Mouse (Mus musculus) adrenal gland (tissue): ENCODE results near the gene Samd14.
"Not testable (repeated sequence)": the region's sequence is repeated elsewhere in the genome, so short reads cannot be mapped to it uniquely, and the experiment has no call there.

Experiments
- intact Hi-C: fragments of 180-260 bp; cut with DNase I; formaldehyde crosslinking; loops from one replicate; pipeline ENCODE4 v1.15.1; 2025

Gene Samd14

DNA sequence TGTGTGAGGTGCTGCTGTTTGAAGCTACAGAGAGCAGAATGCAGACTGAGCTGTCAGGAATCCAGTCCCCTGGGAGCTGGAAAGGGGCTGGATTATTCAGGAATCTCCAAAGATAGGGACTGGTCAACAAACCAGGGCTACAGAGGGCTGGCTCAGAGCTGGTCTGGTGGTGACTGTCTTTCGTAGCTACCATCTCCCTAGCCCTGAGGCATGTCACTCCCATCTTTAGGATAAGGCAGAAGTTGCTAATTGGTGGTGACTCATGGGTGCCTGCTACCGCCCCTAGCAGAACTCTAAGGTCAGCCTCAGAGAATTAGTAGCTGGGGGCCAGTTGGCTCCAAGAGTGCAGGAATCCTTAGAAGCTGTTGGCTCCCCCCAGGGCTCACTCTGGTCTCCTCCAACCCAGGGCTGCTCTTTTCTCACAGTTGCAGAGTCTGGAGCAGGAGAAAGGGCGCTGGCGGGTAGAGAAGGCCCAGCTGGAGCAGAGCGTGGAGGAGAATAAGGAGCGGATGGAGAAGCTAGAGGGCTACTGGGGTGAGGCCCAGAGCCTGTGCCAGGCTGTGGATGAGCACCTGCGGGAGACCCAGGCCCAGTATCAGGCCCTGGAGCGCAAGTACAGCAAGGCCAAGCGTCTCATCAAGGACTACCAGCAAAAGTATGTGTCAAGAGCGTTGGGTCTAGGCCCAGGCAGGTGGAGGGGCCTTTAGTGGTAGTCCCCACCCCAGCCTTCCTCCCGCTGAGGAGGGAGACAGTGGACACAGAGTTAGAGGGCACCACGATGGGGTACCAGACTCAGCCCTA, 5.3 kb upstream of the Samd14 start:
- intact Hi-C loops: no loop called here

DNA sequence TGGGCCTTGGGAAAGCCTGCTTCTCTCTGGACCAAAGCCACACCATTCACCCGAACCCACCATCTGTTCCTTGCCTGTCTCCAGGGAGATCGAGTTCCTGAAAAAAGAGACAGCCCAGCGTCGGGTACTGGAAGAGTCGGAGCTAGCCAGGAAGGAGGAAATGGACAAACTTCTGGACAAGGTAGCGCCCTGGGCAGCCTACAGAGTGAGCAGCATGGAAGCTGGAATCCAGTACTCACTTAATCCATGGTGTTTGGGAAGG, 4.8 kb upstream of the Samd14 start:
- intact Hi-C loops: no loop called here

DNA sequence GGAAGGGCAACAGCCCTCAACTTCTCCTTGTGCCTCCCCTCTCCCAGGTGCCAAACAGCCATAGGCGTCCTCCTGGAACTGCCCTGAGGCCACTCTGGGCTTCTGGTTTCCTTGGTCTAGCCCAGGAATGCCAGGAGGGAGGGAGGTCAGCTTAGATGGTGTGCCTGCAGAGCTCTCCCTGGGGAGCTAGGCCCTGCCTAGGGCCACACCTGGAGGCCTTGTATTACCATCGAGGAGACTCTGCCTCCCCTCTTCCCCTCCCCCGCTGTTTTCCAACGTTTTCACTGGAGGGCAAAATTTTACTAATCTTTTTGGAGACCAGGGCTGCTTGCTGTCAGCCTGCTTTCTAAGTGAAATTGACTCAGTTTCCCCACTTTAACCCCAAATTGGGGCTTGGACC, 3.6 kb upstream of the Samd14 start:
- intact Hi-C loops: no loop called here

DNA sequence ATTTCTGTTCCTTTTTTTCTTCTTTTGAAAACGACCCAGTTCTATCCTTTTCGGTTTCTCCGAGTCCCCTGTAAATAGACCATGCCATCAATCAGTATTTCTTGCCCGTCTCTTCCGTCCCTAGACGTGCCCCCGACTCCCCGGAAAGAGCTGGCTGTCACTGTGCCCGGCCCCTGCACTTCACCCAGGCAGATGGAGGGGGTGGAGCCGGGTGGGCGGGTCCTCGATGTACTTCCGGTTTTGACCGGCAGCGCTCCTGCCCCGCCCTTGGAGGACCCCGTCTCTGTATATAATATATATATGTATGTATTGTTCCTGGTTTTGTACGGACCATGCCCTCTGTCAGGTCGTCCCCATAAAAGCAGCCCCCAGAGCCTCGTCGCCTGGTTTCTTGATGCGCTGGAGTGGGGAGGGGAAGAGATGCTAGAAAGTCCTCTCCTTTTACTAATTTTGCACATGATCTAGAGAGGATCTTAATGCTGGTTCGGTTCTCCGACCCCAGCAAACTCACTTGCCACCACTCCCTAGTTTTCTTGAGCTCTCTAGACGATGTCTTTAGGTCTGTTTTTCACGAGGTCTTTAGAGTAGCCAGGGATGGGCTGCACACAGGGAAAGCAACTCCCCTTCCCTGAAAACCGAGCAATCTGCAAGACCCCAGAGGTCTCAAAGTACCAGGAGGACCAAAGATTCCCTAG, 3.0 kb upstream of the Samd14 start:
- intact Hi-C loops: no loop called here

GRCm38 (mm10) chr11:95007418-95007817, 2.3 kb upstream of the Samd14 start:
- intact Hi-C loops: no loop called here

- intact Hi-C loops: no loop called here
These were observed 734 bp upstream of the Samd14 start for GRCm38 (mm10) chr11:95008661-95009628.

DNA sequence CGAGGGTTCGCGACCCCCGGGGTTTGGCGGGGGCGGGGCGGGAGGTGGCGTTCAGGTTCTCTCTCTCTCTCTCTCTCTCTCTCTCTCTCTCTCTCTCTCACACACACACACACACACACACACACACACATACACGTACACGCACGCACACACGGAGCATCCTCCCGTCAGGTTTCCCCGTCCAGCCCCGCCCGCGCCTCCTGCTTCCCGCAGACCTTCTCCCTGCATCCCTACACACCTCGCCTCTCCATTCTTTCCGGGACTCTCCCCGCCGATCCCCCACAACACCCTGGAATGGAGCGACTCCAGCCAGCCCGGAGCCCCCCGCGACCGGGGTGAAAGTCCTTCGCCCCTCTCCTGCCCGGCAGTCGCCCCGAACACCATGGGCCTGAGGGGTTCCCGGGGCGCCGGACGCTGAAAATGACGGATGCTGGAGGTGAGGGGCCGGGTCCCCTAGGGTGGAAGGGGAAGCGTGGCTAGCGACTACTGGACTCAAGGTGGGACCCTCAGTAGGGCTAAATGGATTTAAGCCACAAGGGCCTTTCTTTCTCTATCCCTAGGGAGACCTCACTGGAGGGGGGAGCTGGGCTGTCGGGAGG, 561 bp downstream of the Samd14 start:
- intact Hi-C loops: no loop called here

GRCm38 (mm10) chr11:95010841-95011403, 1.2 kb downstream of the Samd14 start:
- intact Hi-C loops: not testable (repeated sequence)

- intact Hi-C loops: no loop called here
These were observed 1.7 kb downstream of the Samd14 start for GRCm38 (mm10) chr11:95011416-95011815.

GRCm38 (mm10) chr11:95012075-95012474, 2.4 kb downstream of the Samd14 start:
- intact Hi-C loops: no loop called here

GRCm38 (mm10) chr11:95012487-95012886, 2.8 kb downstream of the Samd14 start:
- intact Hi-C loops: no loop called here

DNA sequence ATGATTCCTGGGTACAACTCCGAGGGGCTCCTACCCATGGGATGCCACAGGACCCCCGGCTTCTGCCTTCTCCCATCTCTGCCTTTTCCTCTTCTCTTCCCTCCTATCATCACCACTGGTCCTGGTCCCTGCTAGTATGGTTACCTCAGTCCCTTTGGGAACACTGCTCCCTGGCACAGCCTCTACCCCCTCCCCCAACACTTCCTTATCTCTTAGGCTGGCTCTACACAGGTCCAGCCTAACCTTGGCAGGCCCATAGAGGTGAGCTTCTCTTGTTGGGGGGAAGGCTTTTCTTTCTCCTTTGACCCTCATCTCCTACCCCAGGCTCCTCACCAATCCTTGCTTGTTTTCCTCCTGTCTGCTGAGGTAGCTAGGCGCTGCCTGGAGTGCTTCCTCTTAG, 5.8 kb downstream of the Samd14 start:
- intact Hi-C loops: no loop called here

- intact Hi-C loops: no loop called here
These were observed 12.7 kb downstream of the Samd14 start for GRCm38 (mm10) chr11:95022237-95022992.

GRCm38 (mm10) chr11:95023481-95023880, 13.8 kb downstream of the Samd14 start:
- intact Hi-C loops: no loop called here

GRCm38 (mm10) chr11:95024439-95025184, 14.9 kb downstream of the Samd14 start:
- intact Hi-C loops: no loop called here

DNA sequence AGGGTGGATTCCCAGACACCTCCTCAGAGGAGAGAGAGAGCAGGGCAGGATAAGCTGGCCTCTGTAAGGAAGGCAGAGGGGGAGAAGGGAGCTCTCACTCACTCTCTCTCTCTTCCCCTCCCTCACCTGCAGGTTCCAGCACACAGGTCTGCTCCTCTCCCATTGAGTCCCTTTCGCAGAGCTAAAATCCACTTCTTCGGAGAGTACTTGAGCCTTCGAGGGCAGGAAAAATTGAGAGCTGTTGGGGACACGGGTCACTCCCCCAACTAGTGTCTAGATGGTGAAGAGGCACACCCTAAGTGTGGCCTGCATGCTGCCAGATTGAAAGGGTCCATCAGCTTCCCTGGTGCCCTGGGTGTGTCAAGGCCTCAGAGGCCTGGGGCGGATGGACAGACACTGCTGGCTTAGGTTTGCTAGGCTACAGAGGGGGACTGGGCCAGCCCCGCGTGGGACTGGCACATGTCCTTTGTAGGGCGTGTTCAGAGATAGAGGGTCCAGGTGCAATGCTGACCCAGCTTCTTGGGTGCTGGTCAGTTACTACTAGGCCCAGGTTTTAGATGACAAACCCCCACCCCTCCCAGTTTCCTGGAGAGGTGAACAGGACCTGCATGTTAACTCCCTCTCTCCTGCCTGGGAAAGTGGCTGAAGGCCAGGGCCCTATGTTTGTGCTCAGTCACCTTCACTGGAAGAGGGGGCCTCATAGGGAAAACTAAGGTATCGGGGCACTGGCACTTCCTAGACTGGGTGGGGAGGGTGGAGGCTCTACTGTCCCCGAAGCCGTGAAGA, 15.7 kb downstream of the Samd14 start:
- intact Hi-C loops: no loop called here

DNA sequence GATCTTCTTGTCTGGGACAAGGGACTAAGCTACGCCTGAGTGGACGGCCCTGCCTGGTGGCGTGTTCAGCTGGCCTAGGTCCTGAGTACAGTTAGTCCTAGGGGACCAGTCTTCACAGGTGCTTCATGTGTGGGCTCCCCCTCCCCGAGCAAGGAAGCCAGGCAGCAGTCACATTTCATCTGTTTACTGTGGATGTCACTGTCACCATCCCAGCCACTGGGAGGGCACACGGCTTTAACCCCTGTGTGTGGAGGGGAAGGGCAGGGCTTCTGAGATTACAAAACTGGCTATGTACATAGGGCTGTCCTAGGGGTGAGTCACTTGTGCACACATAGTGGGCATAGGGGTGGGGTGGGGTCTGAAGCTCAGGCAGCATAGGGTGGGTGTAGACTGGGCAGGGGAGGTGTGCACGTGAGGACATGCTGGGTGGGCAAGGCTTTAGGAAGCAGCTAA, 16.4 kb downstream of the Samd14 start:
- intact Hi-C loops: no loop called here

DNA sequence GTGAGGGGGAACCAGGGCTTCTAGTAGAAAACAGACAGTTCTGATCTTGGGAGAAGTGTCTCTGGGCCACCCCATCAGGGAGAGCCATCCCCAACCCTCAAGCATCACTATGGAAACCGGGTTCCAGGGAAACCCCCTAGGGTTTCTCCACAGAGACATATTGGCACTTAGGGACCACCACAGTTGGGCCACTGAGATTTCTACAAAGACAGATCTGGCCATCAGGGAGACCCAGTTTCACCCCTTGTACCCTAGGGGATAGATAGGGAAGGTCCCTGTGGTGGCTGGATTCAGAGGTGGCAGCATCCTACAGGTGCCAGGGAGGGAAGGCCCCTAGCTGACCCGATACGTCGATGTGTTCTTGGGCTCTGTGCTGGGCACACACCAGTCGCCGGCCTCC, 17.2 kb downstream of the Samd14 start:
- intact Hi-C loops: no loop called here
